Mouse (Mus musculus) adrenal gland, postnatal 14 days (tissue): ENCODE measurements at regions not wholly inside any gene's neighbourhood (a gene's known extent, or its start where the extent isn't known, plus 50 kb on each side); places are given as distances from the start of the nearest gene placed in this dataset.

Source experiments
- DNase-seq: peaks from one replicate; pipeline ENCODE4 v3.0.0; 2021; ENCODE audit warnings: mixed read lengths

- DNase-seq, result peak; percentile 21
These were observed 229.1 kb downstream of the Maf start for GRCm38 (mm10) chr8:115478406-115479060.

- no peak for DNase-seq
These were observed 231.5 kb downstream of the Maf start for GRCm38 (mm10) chr8:115476071-115476470.

- no peak for DNase-seq
These were observed 232.4 kb downstream of the Maf start for GRCm38 (mm10) chr8:115475156-115475555.

GRCm38 (mm10) chr8:115473974-115474373 lies 233.6 kb downstream of the Maf start:
- DNase-seq, result no peak

- peak; percentile 41 for DNase-seq
These were observed 241.0 kb downstream of the Maf start for GRCm38 (mm10) chr8:115466553-115466952.

- DNase-seq, result no peak
These were observed 241.5 kb downstream of the Maf start for GRCm38 (mm10) chr8:115466122-115466521.

- peak; percentile 43 for DNase-seq
These were observed 244.9 kb downstream of the Maf start for GRCm38 (mm10) chr8:115462657-115463056.

- DNase-seq, result no peak
These were observed 249.5 kb downstream of the Maf start for GRCm38 (mm10) chr8:115458119-115458518.

GRCm38 (mm10) chr8:115450789-115451188 lies 256.8 kb downstream of the Maf start:
- DNase-seq, result no peak

GRCm38 (mm10) chr8:115448367-115448766 lies 259.2 kb downstream of the Maf start:
- DNase-seq, result no peak

- no peak for DNase-seq
These were observed 263.1 kb downstream of the Maf start for GRCm38 (mm10) chr8:115444519-115444918.

GRCm38 (mm10) chr8:115441943-115442550 lies 265.5 kb downstream of the Maf start:
- no peak for DNase-seq

- no peak for DNase-seq
These were observed 266.3 kb downstream of the Maf start for GRCm38 (mm10) chr8:115441323-115441722.

GRCm38 (mm10) chr8:115440151-115440550 lies 267.4 kb downstream of the Maf start:
- no peak for DNase-seq

GRCm38 (mm10) chr8:115439512-115439911 lies 268.1 kb downstream of the Maf start:
- no peak for DNase-seq

- DNase-seq, result no peak
These were observed 269.6 kb downstream of the Maf start for GRCm38 (mm10) chr8:115437956-115438355.

- DNase-seq, result no peak
These were observed 271.3 kb downstream of the Maf start for GRCm38 (mm10) chr8:115436356-115436721.

GRCm38 (mm10) chr8:115435720-115436355 lies 271.8 kb downstream of the Maf start:
- DNase-seq, result no peak

GRCm38 (mm10) chr8:115432396-115433040 lies 275.1 kb downstream of the Maf start:
- DNase-seq, result peak; percentile 72

- DNase-seq, result no peak
These were observed 276.8 kb downstream of the Maf start for GRCm38 (mm10) chr8:115430793-115431192.

GRCm38 (mm10) chr8:115429291-115429883 lies 278.2 kb downstream of the Maf start:
- peak; percentile 38 for DNase-seq

- DNase-seq, result no peak
These were observed 278.9 kb downstream of the Maf start for GRCm38 (mm10) chr8:115428528-115429290.
